Mouse (Mus musculus): Measurements from ENCODE around the gene Sbpl.

The Sbpl gene

DNA sequence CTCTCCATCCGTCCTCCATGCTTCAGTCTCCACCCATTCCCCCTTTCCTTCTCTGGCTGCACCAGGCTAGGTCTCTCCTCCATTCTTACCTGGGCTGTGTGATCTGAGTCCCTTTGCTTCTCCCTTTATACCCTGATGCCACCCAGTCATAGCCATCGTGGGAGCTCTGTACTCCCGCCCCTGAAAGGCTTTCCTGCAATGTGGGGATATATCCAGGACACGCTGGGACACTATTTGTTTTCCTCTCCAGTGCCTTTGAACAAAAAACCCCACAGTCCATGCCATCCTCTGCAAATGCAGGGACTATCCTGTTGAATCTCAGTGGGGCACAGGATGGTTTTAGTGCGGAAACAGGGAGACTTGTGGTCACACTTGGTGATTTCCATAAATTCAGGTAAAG lies at the start of gene Sbpl:
TSS of gene Sbpl (minus strand) at position 101 of the 400 bp plus-strand sequence.
- DNase-seq (ENCODE audit: low read depth, low spot score), result no peak

- DNase-seq (ENCODE audit: low read depth, low spot score), result peak; percentile 25
These were observed 49.1 kb upstream of the Sbpl start for GRCm38 (mm10) chr17:24004071-24004665.

DNA sequence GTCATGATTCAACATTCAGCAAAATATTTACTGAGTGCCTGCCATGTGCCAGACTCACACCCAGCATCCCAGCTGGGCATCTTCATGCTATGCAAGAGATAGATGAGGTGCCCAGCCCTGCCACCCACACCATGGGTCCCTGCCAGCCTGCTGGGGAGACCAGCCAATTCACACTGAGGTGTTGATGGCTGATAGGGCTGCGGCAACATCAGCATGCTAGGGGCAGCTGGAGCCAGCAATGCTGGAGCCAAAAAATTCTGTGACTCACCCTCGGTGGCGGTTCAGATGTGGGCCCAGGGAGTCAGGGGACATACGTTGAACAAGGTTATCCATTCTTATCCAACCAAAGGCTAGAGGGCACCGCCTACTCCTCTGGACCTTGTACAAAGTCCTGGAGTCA lies 45.3 kb upstream of the Sbpl start:
- DNase-seq (ENCODE audit: low read depth, low spot score), result peak; percentile 88

GRCm38 (mm10) chr17:23998383-23998782 lies 43.3 kb upstream of the Sbpl start:
- DNase-seq (ENCODE audit: low read depth, low spot score), result no peak

- no peak for DNase-seq (ENCODE audit: low read depth, low spot score)
These were observed 42.8 kb upstream of the Sbpl start, which contains the start of gene Prss22 for GRCm38 (mm10) chr17:23997901-23998300. Gene Prss22 (minus strand): TSS chr17:23998100.

DNA sequence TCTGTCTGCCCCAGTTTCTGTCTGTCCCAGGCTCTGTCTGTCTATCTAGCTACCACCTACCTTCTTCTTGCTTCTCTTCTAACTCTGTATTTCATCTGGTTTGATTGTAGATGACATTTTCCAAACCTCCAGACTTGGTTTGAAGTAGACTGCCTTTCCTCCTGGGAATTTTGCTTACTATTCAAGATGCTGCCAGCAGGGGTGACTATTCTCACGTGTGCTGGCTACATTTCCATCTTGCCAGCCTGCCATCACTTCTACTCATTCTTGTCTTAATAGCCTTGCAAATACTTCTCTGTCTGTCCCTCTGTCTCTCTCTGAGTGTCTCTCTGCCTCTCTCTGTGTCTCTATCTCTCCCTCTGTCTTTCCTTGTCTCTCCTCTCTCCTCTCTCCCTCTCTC lies 40.3 kb upstream of the Sbpl start:
- peak; percentile 45 for DNase-seq (ENCODE audit: low read depth, low spot score)

- peak; percentile 49 for DNase-seq (ENCODE audit: low read depth, low spot score)
These were observed 39.6 kb upstream of the Sbpl start for GRCm38 (mm10) chr17:23994667-23995066.

- DNase-seq (ENCODE audit: low read depth, low spot score), result peak; percentile 94
These were observed 38.7 kb upstream of the Sbpl start for GRCm38 (mm10) chr17:23993559-23994428.

GRCm38 (mm10) chr17:23992789-23993553 lies 37.9 kb upstream of the Sbpl start:
- DNase-seq (ENCODE audit: low read depth, low spot score), result no peak

DNA sequence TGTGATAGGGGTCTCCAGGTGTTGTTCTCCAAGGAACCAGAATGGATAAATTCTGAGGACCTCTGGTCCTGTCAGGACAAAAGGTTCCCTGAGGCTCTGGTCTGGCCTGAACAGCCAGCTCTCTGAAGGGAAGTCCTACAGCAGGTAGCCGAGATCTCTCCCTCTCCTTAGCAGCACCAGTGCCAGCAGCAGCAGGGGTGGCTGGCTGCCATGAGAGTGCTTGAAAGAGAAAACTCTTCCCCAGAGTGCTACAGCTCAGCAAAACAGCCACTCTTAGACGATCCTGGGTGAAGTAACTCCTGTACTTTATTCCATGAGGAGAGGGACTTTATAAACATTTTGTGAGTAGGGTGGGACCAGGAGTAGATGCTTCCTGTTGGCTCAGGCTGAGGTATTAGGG lies 34.7 kb upstream of the Sbpl start:
- DNase-seq (ENCODE audit: low read depth, low spot score), result peak; percentile 35

DNA sequence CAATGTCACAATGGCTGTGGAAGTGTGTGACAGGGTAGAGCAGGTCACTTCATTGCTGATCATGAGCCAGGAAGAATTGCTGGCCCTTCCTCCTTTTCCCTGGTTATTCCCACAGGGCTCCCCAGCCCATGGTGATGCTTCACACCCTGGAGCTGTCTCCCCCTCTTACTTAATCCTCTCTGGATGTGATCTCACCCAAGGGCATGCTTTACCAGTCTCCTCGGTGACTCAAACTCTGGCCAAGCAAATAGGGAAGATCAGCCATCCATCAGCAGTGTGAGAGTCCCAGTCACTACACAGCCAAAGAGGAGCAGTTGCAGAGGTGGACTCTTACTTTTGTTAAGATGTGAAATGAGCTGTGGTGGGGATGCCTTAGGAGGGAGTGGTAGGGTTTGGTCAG lies 29.9 kb upstream of the Sbpl start:
- DNase-seq (ENCODE audit: low read depth, low spot score), result no peak

DNA sequence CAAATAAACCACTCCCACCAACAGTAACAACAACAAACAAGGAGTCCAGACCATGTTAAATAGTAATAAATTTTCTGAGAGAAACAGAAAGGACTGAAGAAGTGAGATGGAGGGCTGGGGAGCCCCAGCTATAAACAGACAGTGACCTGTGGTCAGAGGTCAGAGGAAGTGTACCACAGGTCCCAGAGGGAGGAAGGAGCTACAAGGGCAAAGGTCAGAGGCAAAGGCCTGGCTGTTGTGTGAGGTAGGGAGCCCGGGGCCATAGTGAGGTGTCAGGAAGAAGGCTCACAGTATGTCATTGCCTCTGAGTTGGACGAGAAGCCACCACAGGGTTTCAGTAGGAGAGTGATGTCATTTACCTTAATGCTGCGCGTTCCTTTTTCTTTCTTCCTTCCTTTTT lies 27.8 kb upstream of the Sbpl start:
- no peak for DNase-seq (ENCODE audit: low read depth, low spot score)

- DNase-seq (ENCODE audit: low read depth, low spot score), result peak; percentile 29
These were observed 25.3 kb upstream of the Sbpl start, which contains the start of gene Prss30 for GRCm38 (mm10) chr17:23980297-23980909. Gene Prss30 (minus strand): TSS chr17:23980566.

GRCm38 (mm10) chr17:23979471-23979870 lies 24.4 kb upstream of the Sbpl start:
- peak; percentile 34 for DNase-seq (ENCODE audit: low read depth, low spot score)

DNA sequence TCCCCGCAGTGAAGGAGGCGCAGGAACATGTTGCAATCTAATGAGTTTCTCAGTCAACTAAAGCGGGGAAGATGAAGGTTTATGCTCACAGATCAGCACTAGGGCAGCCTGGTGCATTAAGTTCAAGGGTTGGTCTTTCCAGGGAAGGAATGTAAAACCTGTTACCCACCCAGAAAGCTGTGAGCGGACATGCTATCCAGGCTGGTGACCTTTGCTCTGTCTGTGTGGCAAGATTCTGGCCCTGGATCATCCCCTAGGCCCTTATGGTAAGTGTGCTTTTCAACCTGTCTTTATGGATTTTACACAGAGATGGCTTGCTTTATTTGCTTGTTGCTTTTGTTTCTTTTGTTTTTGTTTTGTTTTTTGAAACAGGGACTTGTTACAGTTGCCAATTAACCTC lies 21.6 kb upstream of the Sbpl start:
- DNase-seq (ENCODE audit: low read depth, low spot score), result no peak

- DNase-seq (ENCODE audit: low read depth, low spot score), result peak; percentile 25
These were observed 16.2 kb upstream of the Sbpl start for GRCm38 (mm10) chr17:23971315-23971714.

- DNase-seq (ENCODE audit: low read depth, low spot score), result peak; percentile 83
These were observed 14.2 kb upstream of the Sbpl start for GRCm38 (mm10) chr17:23969231-23969630.

DNA sequence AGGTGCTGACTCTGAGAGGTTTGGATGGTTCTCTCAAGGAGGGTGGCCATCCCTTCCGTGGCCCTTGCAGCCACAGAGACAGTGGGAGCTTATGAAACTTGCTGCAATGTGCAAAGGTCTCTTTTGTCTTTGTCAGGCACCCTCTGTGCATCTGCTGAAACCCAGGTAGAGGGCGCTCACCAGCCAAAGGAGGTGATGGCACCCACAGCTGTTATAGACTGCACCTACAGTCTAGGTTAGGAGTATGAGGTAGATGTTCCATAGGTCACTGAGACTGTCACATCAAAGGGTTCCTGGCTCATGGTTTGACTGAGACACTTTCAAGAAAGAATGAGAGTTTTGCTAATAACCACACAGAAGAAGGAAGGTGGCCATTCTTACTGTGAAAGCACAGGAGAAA lies 13.7 kb upstream of the Sbpl start:
- no peak for DNase-seq (ENCODE audit: low read depth, low spot score)

DNA sequence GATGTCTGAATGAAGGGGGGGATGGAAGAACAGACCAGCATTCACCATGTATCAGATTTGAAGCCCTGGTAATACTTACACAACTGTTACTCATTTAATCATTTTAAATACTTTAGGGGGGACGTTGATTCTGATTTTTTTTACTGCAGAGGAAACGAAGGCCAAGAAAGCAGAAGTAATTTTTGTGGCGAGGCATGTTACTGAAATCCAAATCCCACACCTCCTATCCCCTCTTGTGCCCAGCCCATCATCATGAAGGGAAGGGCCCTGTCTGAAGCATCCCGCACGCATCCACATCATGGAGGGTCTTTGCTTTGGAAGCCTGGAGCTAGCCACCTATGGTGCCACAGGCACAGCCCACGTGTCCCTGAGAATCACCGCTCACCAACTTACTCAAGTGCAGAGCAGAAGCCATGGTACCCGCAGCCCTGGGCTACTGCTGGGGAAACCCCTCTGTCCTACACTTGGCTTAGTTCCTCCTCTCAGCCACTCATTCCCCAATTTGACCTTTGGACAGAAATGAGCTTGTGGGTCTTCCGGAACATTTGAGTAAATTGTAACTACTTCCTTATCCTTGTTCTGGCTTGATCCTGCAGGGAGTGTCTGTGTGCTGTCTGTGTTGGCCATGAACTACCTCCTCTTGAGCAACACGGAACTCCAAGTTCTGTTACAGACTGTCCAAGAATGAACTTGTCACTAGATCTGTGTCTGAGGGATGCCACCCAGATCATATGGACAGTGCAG lies 11.8 kb upstream of the Sbpl start:
- no peak for DNase-seq (ENCODE audit: low read depth, low spot score)

DNA sequence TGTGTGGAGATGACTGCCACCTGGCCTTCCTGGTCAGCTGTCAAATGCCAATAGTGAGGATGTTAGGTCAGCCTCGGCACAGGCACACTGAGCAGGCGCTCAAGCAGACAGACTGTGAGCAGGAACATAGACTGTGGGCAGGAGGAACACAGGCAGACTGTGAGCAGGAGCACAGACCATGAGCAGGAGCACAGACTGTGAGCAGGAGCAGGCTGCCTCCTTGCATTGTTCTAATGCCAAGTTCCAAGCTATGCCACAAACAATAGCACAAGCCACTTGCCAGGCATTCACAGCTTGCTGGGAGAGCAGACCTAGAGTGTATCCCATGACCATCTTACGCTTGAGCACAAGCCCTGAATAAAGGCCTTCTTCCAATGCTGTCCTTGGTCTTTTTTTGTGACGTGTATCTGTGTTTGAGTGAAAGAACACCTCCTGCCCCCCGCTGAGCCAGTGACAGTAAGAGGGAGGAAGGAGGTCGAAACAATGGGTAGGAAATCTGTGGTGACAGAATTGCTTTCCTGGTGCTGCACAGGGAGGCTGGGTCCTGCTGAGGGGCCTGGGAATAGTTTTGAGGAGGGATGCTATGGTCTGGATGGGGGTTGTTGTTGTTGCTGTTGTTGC lies 10.8 kb upstream of the Sbpl start:
- DNase-seq (ENCODE audit: low read depth, low spot score), result peak; percentile 58

Data from brain, adult 2 months (tissue).